Mouse (Mus musculus): Measurements from ENCODE around the gene Gprin1.

DNA sequence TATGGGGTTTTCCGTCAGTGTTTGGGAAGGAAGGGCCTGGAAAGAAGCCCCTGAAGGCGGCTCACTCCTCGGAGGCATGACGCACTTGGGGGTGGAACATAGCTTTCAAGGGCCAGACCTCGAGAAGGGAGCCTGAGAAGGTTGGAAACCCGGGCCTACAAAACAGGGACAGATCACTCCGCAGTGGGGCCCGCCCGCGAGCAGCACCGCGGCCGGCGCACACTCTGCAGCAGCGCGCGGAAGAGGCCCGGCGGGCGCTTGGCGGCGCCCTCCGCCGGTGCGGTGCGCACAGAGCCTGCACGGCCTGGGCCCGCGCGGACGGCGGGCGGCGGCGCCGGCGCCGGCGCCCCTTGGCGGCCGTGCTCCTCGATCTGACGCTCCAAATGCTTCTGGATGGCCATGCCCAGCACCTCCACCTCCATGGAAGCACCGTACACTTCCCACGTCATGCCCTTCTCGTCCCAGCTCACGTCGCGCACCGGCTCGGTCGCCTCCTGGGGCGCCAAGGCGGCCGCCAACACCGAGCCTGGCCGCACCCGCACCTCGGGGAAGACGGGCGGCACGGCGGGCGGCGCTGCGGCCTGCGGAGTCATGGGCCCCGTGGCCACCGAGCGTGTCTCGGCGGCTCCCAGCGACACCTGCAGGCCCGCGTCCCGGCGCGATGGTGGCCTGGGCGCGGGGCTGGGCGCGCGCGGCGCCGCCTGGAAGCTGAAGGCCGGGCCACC is 12.0 kb downstream of the Gprin1 start:
- TF ChIP-seq CTCF (IDR thresholded peaks at IDR 0.05; ENCODE audit: low read depth, low read length) (no peak), POLR2A (IDR thresholded peaks at IDR 0.05; ENCODE audit: extremely low read depth, insufficient read depth, low read length) (no peak)
